Mouse (Mus musculus) neural tube, embryonic 14.5 days (tissue): ENCODE results near the gene Gstp3. TPM values are rescaled to one million over a fixed set of nuclear protein-coding genes. Genes with fewer than 3 reads are reported as not detected.

ENCODE experiments used
- polyA plus RNA-seq: library from polyadenylated mRNA; unstranded; fragments of >200 nt; fragmentation: Nextera tagmentation; extraction: Ambion mirVana; gene quantifications from 2 replicates; pipeline ENCODE4 v1.2.1, GENCODE M21; 2014

Gstp3 gene
- polyA plus RNA-seq, 1 experiment from 2014 or later = not detected

Other genes starting within 250 kb of the Gstp3 start
- 61.2 and 71.1 TPM in 2 replicates for gene Chka, start 207.8 kb downstream of the Gstp3 start, polyA plus RNA-seq
- gene Tcirg1, start 152.4 kb downstream of the Gstp3 start, polyA plus RNA-seq = 8.6 and 16.7 TPM in 2 replicates
- 316 and 358 TPM in 2 replicates for gene Ndufs8, start 146.8 kb downstream of the Gstp3 start, polyA plus RNA-seq
- gene Aldh3b1, start 129.8 kb downstream of the Gstp3 start, polyA plus RNA-seq = 2.1 and 3.1 TPM in 2 replicates
- 4.6 and 8.9 TPM in 2 replicates for gene Unc93b1, start 124.4 kb downstream of the Gstp3 start, polyA plus RNA-seq
- gene Aldh3b3, start 100.9 kb downstream of the Gstp3 start, polyA plus RNA-seq = not detected in 2 replicates
- gene Aldh3b2, start 87.2 kb downstream of the Gstp3 start, polyA plus RNA-seq = 0.15 and 0.40 TPM in 2 replicates
- gene Acy3, start 73.0 kb downstream of the Gstp3 start, polyA plus RNA-seq = 1.6 and 3.0 TPM in 2 replicates
- not detected in 2 replicates for gene Tbx10, start 66.8 kb downstream of the Gstp3 start, polyA plus RNA-seq
- gene Nudt8, start 59.0 kb downstream of the Gstp3 start, polyA plus RNA-seq = 29.4 and 33.7 TPM in 2 replicates
- 3.8 and 4.9 TPM in 2 replicates for gene Gm49405, start 58.9 kb downstream of the Gstp3 start, polyA plus RNA-seq
- 6.2 and 6.5 TPM in 2 replicates for gene Doc2g, start 56.3 kb downstream of the Gstp3 start, polyA plus RNA-seq
- 241 and 262 TPM in 2 replicates for gene Ndufv1, start 46.8 kb downstream of the Gstp3 start, polyA plus RNA-seq
- gene Gstp1, start 21.6 kb downstream of the Gstp3 start, polyA plus RNA-seq = 437 and 484 TPM in 2 replicates
- 2.4 TPM in 1 of 2 replicates, not detected in the other for gene Gstp2, start 13.5 kb downstream of the Gstp3 start, polyA plus RNA-seq
- not detected in 2 replicates for gene Cabp2, start 22.0 kb upstream of the Gstp3 start, polyA plus RNA-seq
- gene Cdk2ap2, start 37.6 kb upstream of the Gstp3 start, polyA plus RNA-seq = 78.3 and 81.1 TPM in 2 replicates
- gene Pitpnm1, start 40.4 kb upstream of the Gstp3 start, polyA plus RNA-seq = 65.1 and 76.5 TPM in 2 replicates
- gene Aip, start 66.3 kb upstream of the Gstp3 start, polyA plus RNA-seq = 98.8 and 110 TPM in 2 replicates
- not detected in 2 replicates for gene Gpr152, start 80.2 kb upstream of the Gstp3 start, polyA plus RNA-seq
- gene Cabp4, start 84.5 kb upstream of the Gstp3 start, polyA plus RNA-seq = 0.13 and 0.31 TPM in 2 replicates
- gene Coro1b, start 89.0 kb upstream of the Gstp3 start, polyA plus RNA-seq = 86.9 and 105 TPM in 2 replicates
- gene Ptprcap, start 94.0 kb upstream of the Gstp3 start, polyA plus RNA-seq = 0.51 and 1.0 TPM in 2 replicates
- gene Rps6kb2, start 103.8 kb upstream of the Gstp3 start, polyA plus RNA-seq = 40.9 and 45.1 TPM in 2 replicates
- 3.0 and 6.1 TPM in 2 replicates for gene Carns1, start 115.9 kb upstream of the Gstp3 start, polyA plus RNA-seq
- 0.79 and 1.1 TPM in 2 replicates for gene Tbc1d10c, start 131.7 kb upstream of the Gstp3 start, polyA plus RNA-seq
- 574 and 606 TPM in 2 replicates for gene Ppp1ca, start 132.5 kb upstream of the Gstp3 start, polyA plus RNA-seq
- gene Rad9a, start 142.1 kb upstream of the Gstp3 start, polyA plus RNA-seq = 23.0 and 23.7 TPM in 2 replicates
- 0.78 and 1.5 TPM in 2 replicates for gene Clcf1, start 154.7 kb upstream of the Gstp3 start, polyA plus RNA-seq
- not detected in 2 replicates for gene AC109138.7, start 154.8 kb upstream of the Gstp3 start, polyA plus RNA-seq
- gene Pold4, start 172.3 kb upstream of the Gstp3 start, polyA plus RNA-seq = 21.1 and 22.6 TPM in 2 replicates
- 12.2 and 14.0 TPM in 2 replicates for gene Ssh3, start 209.6 kb upstream of the Gstp3 start, polyA plus RNA-seq
- gene Ankrd13d, start 223.6 kb upstream of the Gstp3 start, polyA plus RNA-seq = 50.7 and 62.9 TPM in 2 replicates
- 33.0 and 34.3 TPM in 2 replicates for gene Grk2, start 246.7 kb upstream of the Gstp3 start, polyA plus RNA-seq